Comparison of ENCODE assay signal across 8 mouse cellular contexts in genomic region chr19:24160460-24160859, GRCm38 (mm10).
DNase-seq lines count a peak whose midpoint lies in the region; ATAC-seq lines count a peak whose summit lies in the region.
"Had no signal": no experiment of that assay in that cellular context is flagged by ENCODE, and none has a peak within 500 bp of the region (broad histone marks: within the 10 kb centered on the region; RNA-seq: fewer than 3 reads in every experiment).

No protein-coding gene starts in this region.

- H3K36me3 ChIP-seq in lung, embryonic 16.5 days (ENCODE audit: control insufficient read depth, insufficient read depth, low read length): no peaks in the 10 kb centered on the region
- no peaks in the 10 kb centered on the region for H3K36me3 ChIP-seq in forebrain, embryonic 15.5 days
- H3K36me3 ChIP-seq in midbrain, embryonic 11.5 days (ENCODE audit: control insufficient read depth, insufficient read depth, low read length): no peaks in the 10 kb centered on the region

- intact Hi-C loops in left cerebral cortex, postnatal 25 days (cut with DNase I): no loop called here

- peaks cover 46% of the 10 kb centered on the region for H3K4me1 ChIP-seq in lung, embryonic 16.5 days (replicated peaks; ENCODE audit: control insufficient read depth, insufficient read depth, low read length)
- H3K4me1 ChIP-seq in forebrain, embryonic 15.5 days: peaks cover 11% of the 10 kb centered on the region
- H3K4me1 ChIP-seq in midbrain, embryonic 11.5 days (ENCODE audit: control insufficient read depth, insufficient read depth, low read length): peaks cover 8% of the 10 kb centered on the region

- WGBS in lung, embryonic 16.5 days: 20% methylated on average over 8 of the region's 8 CpGs
- WGBS in forebrain, embryonic 15.5 days: 12% methylated on average over 8 of the region's 8 CpGs
- WGBS in midbrain, embryonic 11.5 days: 31% methylated on average over 8 of the region's 8 CpGs

- H3K9ac ChIP-seq in lung, embryonic 16.5 days (ENCODE audit: low read length): 0 out of 2 replicates have a peak overlapping the region, but pooled peaks have one; percentile 14
- no peak overlapping the region for H3K9ac ChIP-seq in forebrain, embryonic 15.5 days (replicated peaks)
- H3K9ac ChIP-seq in midbrain, embryonic 11.5 days (ENCODE audit: low read length): no peak overlapping the region

- H3K4me3 ChIP-seq in lung, embryonic 16.5 days (ENCODE audit: low read length): no peak overlapping the region
- H3K4me3 ChIP-seq in forebrain, embryonic 15.5 days: no peak overlapping the region
- H3K4me3 ChIP-seq in midbrain, embryonic 11.5 days (ENCODE audit: low read depth, low read length): no peak overlapping the region

- DNase-seq in lung, postnatal 4 days: no peak
- DNase-seq in midbrain, embryonic 11.5 days (ENCODE audit: low spot score, missing footprints): no peak
- peak; percentile 53 for DNase-seq in telencephalon, adult 2 months (ENCODE audit: low read depth, low spot score)
- DNase-seq in left cerebral cortex, postnatal 25 days (ENCODE audit: low spot score in 2 of 2): no peak
- no peak for DNase-seq in urinary bladder, postnatal 10 days (ENCODE audit: low spot score)
- DNase-seq: thymus, adult 2 months had no signal

- peak; percentile 43 for ATAC-seq in lung, embryonic 16.5 days (ENCODE audit: low read depth)
- peak; percentile 57; the same call in 1 of the 2 replicates for ATAC-seq in forebrain, embryonic 15.5 days (replicated peaks)
- ATAC-seq in midbrain, embryonic 11.5 days (ENCODE audit: low FRiP score): peak; percentile 80

- peak overlapping the region; percentile 40 for H3K4me2 ChIP-seq in lung, embryonic 16.5 days (ENCODE audit: low read depth, low read length)
- no peak overlapping the region for H3K4me2 ChIP-seq in forebrain, embryonic 15.5 days (replicated peaks)
- no peak overlapping the region for H3K4me2 ChIP-seq in midbrain, embryonic 11.5 days

- H3K9me3 ChIP-seq in lung, embryonic 16.5 days (ENCODE audit: control insufficient read depth, low read length): no peaks in the 10 kb centered on the region
- no peaks in the 10 kb centered on the region for H3K9me3 ChIP-seq in forebrain, embryonic 15.5 days
- H3K9me3 ChIP-seq in midbrain, embryonic 11.5 days (ENCODE audit: control insufficient read depth, low read length): no peaks in the 10 kb centered on the region

- H3K27me3 ChIP-seq in lung, embryonic 16.5 days (ENCODE audit: control insufficient read depth, insufficient read depth, low read depth, low read length): no peaks in the 10 kb centered on the region
- no peaks in the 10 kb centered on the region for H3K27me3 ChIP-seq in forebrain, embryonic 15.5 days
- H3K27me3 ChIP-seq in midbrain, embryonic 11.5 days (ENCODE audit: control insufficient read depth, insufficient read depth, low read length): no peaks in the 10 kb centered on the region

- H3K27ac ChIP-seq in lung, embryonic 16.5 days (ENCODE audit: low read length): peak overlapping the region; percentile 66
- H3K27ac ChIP-seq in forebrain, embryonic 15.5 days (replicated peaks): no peak overlapping the region
- H3K27ac ChIP-seq in midbrain, embryonic 11.5 days (ENCODE audit: low read depth, low read length): no peak overlapping the region
